Comparison of ENCODE assay signal across 8 mouse cellular contexts in genomic region chr1:157256562-157256961, GRCm38 (mm10).
DNase-seq lines count a peak whose midpoint lies in the region; ATAC-seq and TF ChIP-seq lines count a peak whose summit lies in the region.

No protein-coding gene starts in this region.

- H3K27ac ChIP-seq in left cerebral cortex, adult 2 months, result peak overlapping the region; percentile 54
- no peak overlapping the region for H3K27ac ChIP-seq in embryonic facial prominence, embryonic 10.5 days (replicated peaks)

- peak overlapping the region; percentile 72 for H3K4me2 ChIP-seq in myocyte (ENCODE audit: low read depth)

- DNase-seq in left cerebral cortex, adult 2 months (ENCODE audit: extremely low spot score in 1 of 2, low spot score in 2 of 2), result peak; percentile 22 to 25
- no peak for DNase-seq in left cerebral cortex, postnatal 36 days (ENCODE audit: low spot score in 2 of 2)
- DNase-seq in embryonic facial prominence, embryonic 10.5 days (ENCODE audit: low spot score), result peak; percentile 42
- peak; percentile 21 to 36 for DNase-seq in heart, adult 9 months (ENCODE audit: low spot score in 2 of 2)
- DNase-seq in kidney, postnatal 25 days, result peak; percentile 6 to 34
- DNase-seq in cerebellum, adult 18-20 months, result no peak

- no peak for ATAC-seq in granulocyte monocyte progenitor cell, adult 5-6 weeks (replicated peaks; ENCODE audit: poor library complexity, severe bottlenecking)

- H3K4me3 ChIP-seq in left cerebral cortex, adult 2 months, result peak overlapping the region; percentile 15
- no peak overlapping the region for H3K4me3 ChIP-seq in embryonic facial prominence, embryonic 10.5 days
- peak overlapping the region; percentile 8 for H3K4me3 ChIP-seq in myocyte

- no peak for TF ChIP-seq CTCF in left cerebral cortex, adult 2 months (IDR thresholded peaks at IDR 0.05)

- no peaks in the 10 kb centered on the region for H3K36me3 ChIP-seq in embryonic facial prominence, embryonic 10.5 days (replicated peaks)
- H3K36me3 ChIP-seq in myocyte (ENCODE audit: control insufficient read depth, insufficient read depth), result no peaks in the 10 kb centered on the region

- WGBS in embryonic facial prominence, embryonic 10.5 days, result 22% methylated on average over 4 of the region's 4 CpGs

- intact Hi-C loops in left cerebral cortex, adult 2 months (cut with DNase I), result no loop called here
- intact Hi-C loops in left cerebral cortex, postnatal 36 days (cut with DNase I), result no loop called here

- H3K79me2 ChIP-seq in myocyte (ENCODE audit: control insufficient read depth, insufficient read depth), result no peaks in the 10 kb centered on the region

- H3ac ChIP-seq in myocyte (ENCODE audit: control insufficient read depth, insufficient read length), result no peak overlapping the region

- H3K9me3 ChIP-seq in embryonic facial prominence, embryonic 10.5 days, result no peaks in the 10 kb centered on the region

- no peak for TF ChIP-seq POLR2A in myocyte (IDR thresholded peaks at IDR 0.05; ENCODE audit: insufficient read length, low read depth)

- H3K4me1 ChIP-seq in embryonic facial prominence, embryonic 10.5 days, result peaks cover 14% of the 10 kb centered on the region; the same call in 1 of the 2 replicates

- H3K27me3 ChIP-seq in embryonic facial prominence, embryonic 10.5 days (replicated peaks; ENCODE audit: low read depth, poor library complexity, severe bottlenecking), result no peaks in the 10 kb centered on the region
- no peaks in the 10 kb centered on the region for H3K27me3 ChIP-seq in myocyte (ENCODE audit: control insufficient read depth, insufficient read depth, insufficient read length)

TF ChIP-seq in myocyte, 11 proteins besides CTCF, POLR2A, EP300 and RAD21:
- TF ChIP-seq CEBPB (IDR thresholded peaks at IDR 0.05; ENCODE audit: insufficient read depth, poor library complexity, severe bottlenecking), result no peak
- TF ChIP-seq TCF12 (IDR thresholded peaks at IDR 0.05; ENCODE audit: insufficient read depth, poor library complexity, severe bottlenecking), result no peak
- no peak for TF ChIP-seq MAX (IDR thresholded peaks at IDR 0.05; ENCODE audit: low read depth)
- TF ChIP-seq TCF3 (IDR thresholded peaks at IDR 0.05; ENCODE audit: insufficient read length, low read depth), result no peak
- TF ChIP-seq POLR2AphosphoS2 (IDR thresholded peaks at IDR 0.05; ENCODE audit: insufficient read length, low read depth), result no peak
- no peak for TF ChIP-seq REST (IDR thresholded peaks at IDR 0.05; ENCODE audit: insufficient read depth, insufficient read length)
- no peak for TF ChIP-seq SRF (IDR thresholded peaks at IDR 0.05; ENCODE audit: control insufficient read depth, insufficient read length, low read depth)
- TF ChIP-seq E2F4 (IDR thresholded peaks at IDR 0.05; ENCODE audit: insufficient read depth), result no peak
- no peak for TF ChIP-seq MYOG (IDR thresholded peaks at IDR 0.05; ENCODE audit: control insufficient read depth in 1 of 3, insufficient read depth in 1 of 3, insufficient read length in 2 of 3, low read depth in 2 of 3)
- no peak for TF ChIP-seq MYOD1 (IDR thresholded peaks at IDR 0.05; ENCODE audit: control insufficient read depth in 1 of 3, insufficient read length in 2 of 3, low read depth in 2 of 3)
- TF ChIP-seq USF1 (IDR thresholded peaks at IDR 0.05; ENCODE audit: low read depth), result no peak

Comparison
In these comparisons a context has a peak if more than half of its experiments do, and no peak if none do; other contexts are left out.
1. DNase-seq: peak in left cerebral cortex, adult 2 months (2 of 2), embryonic facial prominence, embryonic 10.5 days (single experiment), heart, adult 9 months (2 of 2) and kidney, postnatal 25 days (2 of 2); none in left cerebral cortex, postnatal 36 days (0 of 2) and cerebellum, adult 18-20 months (0 of 2).